Mouse (Mus musculus) embryonic fibroblast, embryonic 13.5 days (primary cell): ENCODE data around the gene Tdrd7.

Experiments
- CTCF ChIP-seq: IDR thresholded peaks from 2 replicates; pipeline ENCODE4 v1.5.1; 2011; ENCODE audit warnings: mild to moderate bottlenecking, control low read depth, low read length, moderate library complexity, borderline replicate concordance; ENCODE audit not compliant: insufficient read depth
- POLR2A ChIP-seq: IDR thresholded peaks from 2 replicates; pipeline ENCODE4 v1.6.1; 2011; ENCODE audit warnings: low read depth, mild to moderate bottlenecking, control low read depth, low read length, moderate library complexity

DNA sequence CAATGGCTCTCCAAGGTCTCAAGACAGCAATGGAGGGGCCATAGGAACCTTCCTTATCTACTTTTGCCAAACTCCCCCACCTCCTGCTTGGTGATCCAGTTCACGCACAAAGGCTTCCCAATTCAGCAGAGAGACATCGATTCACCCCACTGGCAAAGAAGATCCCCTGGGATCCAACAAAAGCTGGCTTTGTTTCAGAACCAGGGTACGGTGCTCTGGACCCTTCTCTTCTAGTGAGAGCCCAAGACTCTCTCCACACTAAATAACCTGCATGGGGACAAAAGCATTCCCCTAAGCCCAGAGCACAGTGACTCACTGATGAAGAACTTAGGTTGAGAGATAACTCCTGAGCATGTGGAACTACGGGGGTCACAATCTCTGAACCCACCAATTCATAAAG is 9.9 kb upstream of the Tdrd7 start:
- no peak for TF ChIP-seq POLR2A
- no peak for TF ChIP-seq CTCF
